22 mouse cellular contexts compared by ENCODE assay signal in genomic region chr15:89352795-89353194, GRCm38 (mm10). TPM values are rescaled to one million over a fixed set of nuclear protein-coding genes. Genes with fewer than 3 reads are reported as not detected.
DNase-seq lines count a peak whose midpoint lies in the region; TF ChIP-seq lines count a peak whose summit lies in the region.
"Had no signal": no experiment of that assay in that cellular context is flagged by ENCODE, and none has a peak within 500 bp of the region (broad histone marks: within the 10 kb centered on the region; RNA-seq: fewer than 3 reads in every experiment).

No protein-coding gene starts in this region.

- H3K36me3 ChIP-seq in E14TG2a.4 (ENCODE audit: insufficient read depth, low read length) = peaks cover 61% of the 10 kb centered on the region

- TF ChIP-seq CTCF in E14TG2a.4 (conservative IDR thresholded peaks at IDR 0.05; ENCODE audit: low read length) = no peak

- no peaks in the 10 kb centered on the region for H3K27me3 ChIP-seq in E14TG2a.4 (ENCODE audit: insufficient read depth, low read length)
- H3K27me3 ChIP-seq: embryonic facial prominence, embryonic 13.5 days; hindbrain, embryonic 13.5 days; intestine, embryonic 15.5 days had no signal

- intact Hi-C loops in heart, postnatal 36 days (cut with DNase I) = no loop called here

- no peaks in the 10 kb centered on the region for H3K9me3 ChIP-seq in E14TG2a.4 (ENCODE audit: low read length)
- H3K9me3 ChIP-seq: embryonic facial prominence, embryonic 10.5 days; embryonic facial prominence, embryonic 13.5 days; hindbrain, embryonic 10.5 days; hindbrain, embryonic 13.5 days; intestine, embryonic 15.5 days had no signal

- peaks cover 53% of the 10 kb centered on the region for H3K4me1 ChIP-seq in E14TG2a.4 (replicated peaks; ENCODE audit: low read depth, low read length)

- peak; percentile 30 for DNase-seq in cerebellum, adult 9-10 months
- DNase-seq in cerebellum, adult 11 months = no peak
- peak; percentile 93 for DNase-seq in heart, adult 11 months
- DNase-seq in heart, postnatal 36 days = no peak
- no peak for DNase-seq in urinary bladder, adult 18-20 months (ENCODE audit: low spot score in 2 of 2)
- DNase-seq: adrenal gland, adult 8-10 months; cerebellum, adult 18-20 months; cerebellum, postnatal 36 days; embryo, embryonic 11 days; gastrocnemius, postnatal 10 days; gastrocnemius, postnatal 36 days; kidney, adult 11 months had no signal

- peak overlapping the region; percentile 69 for H3K4me3 ChIP-seq in E14TG2a.4 (replicated peaks; ENCODE audit: low read length)
- H3K4me3 ChIP-seq: embryonic facial prominence, embryonic 10.5 days; embryonic facial prominence, embryonic 13.5 days; erythroblast, embryonic 14.5 days; hindbrain, embryonic 10.5 days; hindbrain, embryonic 13.5 days; intestine, embryonic 15.5 days had no signal

RNA-seq across cellular contexts. Expression of gene Lmf2, which starts 2.7 kb away (rescaled TPM):
- total RNA-seq in heart, postnatal 36 days (2021) = 10 to 100 TPM; 29.0 to 33.2 TPM

RNA-seq across cellular contexts. Expression of gene Ncaph2, which starts 2.7 kb away (rescaled TPM):
- 10 to 100 TPM; 50.4 to 58.6 TPM for total RNA-seq in heart, postnatal 36 days (2021)

RNA-seq across cellular contexts. Expression of gene Miox, which starts 18.6 kb away (rescaled TPM):
- total RNA-seq in heart, postnatal 36 days (2021) = not detected
- total RNA-seq: gastrocnemius, postnatal 10 days; gastrocnemius, postnatal 36 days; granulocyte monocyte progenitor cell, adult 5-6 weeks; heart, adult 8-10 months; heart, postnatal 25 days had no signal

RNA-seq across cellular contexts. Expression of gene Sco2, which starts 20.9 kb away (rescaled TPM):
- total RNA-seq in heart, postnatal 36 days (2021) = 10 to 100 TPM; 25.2 to 28.2 TPM

RNA-seq across cellular contexts. Expression of gene Tymp, which starts 24.0 kb away (rescaled TPM):
- total RNA-seq in heart, postnatal 36 days (2021) = under 1 TPM; 0.41 to 0.64 TPM

Comparison
In these comparisons a context has a peak if more than half of its experiments do, and no peak if none do; other contexts are left out.
1. DNase-seq: peak in cerebellum, adult 9-10 months (single experiment) and heart, adult 11 months (single experiment); none in cerebellum, adult 11 months (single experiment), heart, postnatal 36 days (0 of 2) and urinary bladder, adult 18-20 months (0 of 2).